Mouse (Mus musculus) ES-E14 (cell line): Measurements from ENCODE around the gene Camk2b.

Experiments
- CHD2 ChIP-seq: IDR thresholded peaks from 2 replicates; pipeline ENCODE4 v1.6.1; 2014; ENCODE audit warnings: mild to moderate bottlenecking, low read depth, low read length, inconsistent platforms
- MAFK ChIP-seq: IDR thresholded peaks from 2 replicates; pipeline ENCODE4 v1.6.1; 2014; ENCODE audit warnings: mild to moderate bottlenecking, low read depth, low read length, inconsistent platforms; ENCODE audit not compliant: insufficient read depth
- ZC3H11A ChIP-seq: IDR thresholded peaks from 2 replicates; pipeline ENCODE4 v1.6.1; 2012; ENCODE audit warnings: low read depth, mild to moderate bottlenecking, inconsistent platforms, low read length, borderline replicate concordance
- ZNF384 ChIP-seq: IDR thresholded peaks from 2 replicates; pipeline ENCODE4 v1.6.1; 2012; ENCODE audit warnings: low read depth, low read length, inconsistent platforms

DNA sequence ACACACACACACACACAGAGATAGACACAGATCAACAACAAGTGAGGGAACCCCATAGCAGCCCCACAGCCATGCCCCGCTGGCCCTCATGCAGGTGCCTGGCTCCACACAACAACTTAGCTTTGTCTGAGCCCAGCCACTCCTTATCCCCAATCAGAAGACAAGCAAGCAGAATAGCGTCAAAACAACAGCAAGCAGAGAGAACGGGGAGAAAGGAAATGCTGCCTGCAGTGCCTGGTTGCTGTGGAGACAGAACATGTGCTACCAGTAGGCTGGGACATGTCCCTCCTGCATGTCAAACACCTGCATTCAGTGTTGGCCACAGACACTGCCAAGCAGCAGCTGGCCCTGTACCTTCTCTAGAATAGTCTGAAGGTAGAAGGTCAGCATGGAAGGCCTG is 41.6 kb upstream of the Camk2b start:
- TF ChIP-seq ZNF384 (no peak), CHD2 (no peak), ZC3H11A (no peak), MAFK (no peak)
